Mouse (Mus musculus): Measurements from ENCODE around the gene Rasd1. TPM values are rescaled to one million over a fixed set of nuclear protein-coding genes. Genes with fewer than 3 reads are reported as not detected.

Rasd1 gene
- polyA plus RNA-seq, 1 experiment: 7.8 TPM

DNA sequence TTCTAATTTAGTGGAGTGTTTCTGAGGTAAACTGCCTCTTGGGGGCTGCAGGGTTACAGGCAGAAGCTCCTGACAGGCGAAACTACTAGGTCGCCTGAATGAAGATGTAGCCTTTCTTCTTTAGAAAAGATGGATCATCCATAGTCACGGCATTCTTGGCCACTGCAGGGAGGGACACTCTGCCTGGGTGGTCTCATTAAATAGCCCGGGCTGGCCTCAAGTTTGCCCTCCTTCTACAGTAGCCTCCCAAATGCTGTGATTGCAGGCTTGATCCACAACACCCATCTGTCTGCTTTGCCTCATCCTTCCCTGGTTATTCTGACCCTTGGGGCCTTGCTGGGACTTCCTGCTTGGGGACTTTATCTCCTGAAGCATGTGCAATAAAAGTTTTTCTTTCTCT lies 34.7 kb downstream of the Rasd1 start:
- Histone ChIP-seq H3K4me1 (ENCODE audit: control insufficient read depth, insufficient read depth, low read length) (no peaks in the 10 kb centered on the region), H3K4me3 (ENCODE audit: control insufficient read depth, low read depth, low read length) (no peak overlapping the region), H3K36me3 (ENCODE audit: control insufficient read depth, insufficient read depth, low read length) (no peaks in the 10 kb centered on the region), H3K27me3 (ENCODE audit: control insufficient read depth, insufficient read depth, low read length) (no peaks in the 10 kb centered on the region), H3K27ac (ENCODE audit: control insufficient read depth, insufficient read depth, low read depth, low read length) (no peak overlapping the region)
- no peak for TF ChIP-seq POLR2A (IDR thresholded peaks at IDR 0.05; ENCODE audit: control insufficient read depth, low read depth, low read length)
- no peak for TF ChIP-seq CTCF (IDR thresholded peaks at IDR 0.05; ENCODE audit: control insufficient read depth, insufficient read depth, insufficient replicate concordance, low read depth, low read length)

DNA sequence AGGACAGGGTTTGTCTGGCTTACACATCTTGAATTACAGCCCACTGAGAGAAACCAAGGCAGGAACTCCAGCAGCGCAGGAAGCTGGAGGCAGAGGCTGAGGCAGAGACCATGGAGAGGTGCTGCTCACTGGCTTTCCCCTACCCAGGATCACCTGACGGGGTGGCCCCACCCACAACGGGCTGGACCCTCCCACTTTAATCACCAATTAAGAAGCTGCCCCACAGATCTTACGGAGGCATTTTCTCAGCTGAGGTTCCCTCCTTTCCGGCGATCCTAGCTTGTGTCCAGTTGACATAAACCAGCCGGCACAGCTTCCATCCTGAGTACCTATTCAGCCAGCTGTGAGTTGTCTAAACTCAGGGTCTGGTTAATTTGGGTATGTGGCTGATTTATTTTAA lies 43.5 kb downstream of the Rasd1 start:
- no peaks in the 10 kb centered on the region for H3K4me1 ChIP-seq (ENCODE audit: control insufficient read depth, insufficient read depth, low read length)
- no peaks in the 10 kb centered on the region for H3K27me3 ChIP-seq (ENCODE audit: control insufficient read depth, insufficient read depth, low read length)
- H3K4me3 ChIP-seq (ENCODE audit: control insufficient read depth, low read depth, low read length): no peak overlapping the region; the same call in 1 of the 2 replicates
- H3K36me3 ChIP-seq (ENCODE audit: control insufficient read depth, insufficient read depth, low read length): no peaks in the 10 kb centered on the region
- H3K27ac ChIP-seq (ENCODE audit: control insufficient read depth, insufficient read depth, low read depth, low read length): no peak overlapping the region
- TF ChIP-seq CTCF (IDR thresholded peaks at IDR 0.05; ENCODE audit: control insufficient read depth, insufficient read depth, insufficient replicate concordance, low read depth, low read length): no peak
- TF ChIP-seq POLR2A (IDR thresholded peaks at IDR 0.05; ENCODE audit: control insufficient read depth, low read depth, low read length): no peak

DNA sequence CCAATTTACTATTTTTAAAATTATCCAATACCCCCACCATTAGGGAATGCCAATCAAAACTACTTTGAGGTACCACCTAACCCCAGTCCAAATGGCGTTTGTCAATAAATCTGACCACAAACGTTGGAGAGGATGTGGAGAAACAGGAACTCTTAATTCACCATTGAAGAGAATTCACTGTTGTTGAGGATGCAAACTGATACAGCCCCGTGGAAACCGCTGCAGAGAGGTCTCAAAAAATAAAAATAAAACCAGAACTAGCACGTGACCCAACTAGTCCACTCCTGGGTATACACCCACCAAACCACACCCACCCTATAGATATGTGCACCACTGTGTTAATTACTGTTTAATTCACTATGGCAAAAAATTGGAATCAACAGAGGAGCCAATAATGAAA lies 44.4 kb downstream of the Rasd1 start:
- Histone ChIP-seq H3K27me3 (ENCODE audit: control insufficient read depth, insufficient read depth, low read length) (no peaks in the 10 kb centered on the region), H3K27ac (ENCODE audit: control insufficient read depth, insufficient read depth, low read depth, low read length) (no peak overlapping the region), H3K4me3 (ENCODE audit: control insufficient read depth, low read depth, low read length) (no peak overlapping the region), H3K4me1 (ENCODE audit: control insufficient read depth, insufficient read depth, low read length) (no peaks in the 10 kb centered on the region), H3K36me3 (ENCODE audit: control insufficient read depth, insufficient read depth, low read length) (no peaks in the 10 kb centered on the region)
- TF ChIP-seq POLR2A (IDR thresholded peaks at IDR 0.05; ENCODE audit: control insufficient read depth, low read depth, low read length) (no peak), CTCF (IDR thresholded peaks at IDR 0.05; ENCODE audit: control insufficient read depth, insufficient read depth, insufficient replicate concordance, low read depth, low read length) (no peak)

- no peak for TF ChIP-seq CTCF (IDR thresholded peaks at IDR 0.05; ENCODE audit: control insufficient read depth, insufficient read depth, insufficient replicate concordance, low read depth, low read length)
- TF ChIP-seq POLR2A (IDR thresholded peaks at IDR 0.05; ENCODE audit: control insufficient read depth, low read depth, low read length): no peak
- H3K4me3 ChIP-seq (ENCODE audit: control insufficient read depth, low read depth, low read length): no peak overlapping the region
- H3K27me3 ChIP-seq (ENCODE audit: control insufficient read depth, insufficient read depth, low read length): no peaks in the 10 kb centered on the region
- H3K4me1 ChIP-seq (ENCODE audit: control insufficient read depth, insufficient read depth, low read length): no peaks in the 10 kb centered on the region
- H3K27ac ChIP-seq (ENCODE audit: control insufficient read depth, insufficient read depth, low read depth, low read length): no peak overlapping the region
- no peaks in the 10 kb centered on the region for H3K36me3 ChIP-seq (ENCODE audit: control insufficient read depth, insufficient read depth, low read length)
Observed at GRCm38 (mm10) chr11:59919401-59919800, 45.3 kb downstream of the Rasd1 start.

DNA sequence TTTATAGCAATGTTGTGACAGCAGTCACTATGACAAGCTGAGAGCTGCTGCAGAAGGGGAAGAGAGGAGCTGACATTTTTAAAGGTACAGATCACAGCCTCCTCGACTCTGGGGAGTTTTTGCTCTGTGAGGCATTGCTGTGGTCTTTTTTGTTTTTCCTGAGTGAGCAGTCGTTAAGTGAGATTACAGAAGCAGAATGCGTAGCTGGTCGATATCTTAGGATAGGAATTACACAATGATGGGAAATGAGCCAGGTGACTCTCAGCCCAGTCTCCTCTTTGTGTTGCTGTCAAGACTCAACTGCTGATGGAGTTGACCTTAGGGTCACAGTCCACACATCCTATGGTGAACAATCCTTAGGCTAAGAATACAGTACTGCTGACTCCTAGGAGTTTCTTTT lies 46.7 kb downstream of the Rasd1 start:
- no peak overlapping the region for H3K27ac ChIP-seq (ENCODE audit: control insufficient read depth, insufficient read depth, low read depth, low read length)
- TF ChIP-seq CTCF (IDR thresholded peaks at IDR 0.05; ENCODE audit: control insufficient read depth, insufficient read depth, insufficient replicate concordance, low read depth, low read length): no peak
- no peak for TF ChIP-seq POLR2A (IDR thresholded peaks at IDR 0.05; ENCODE audit: control insufficient read depth, low read depth, low read length)
- no peaks in the 10 kb centered on the region for H3K4me1 ChIP-seq (ENCODE audit: control insufficient read depth, insufficient read depth, low read length)
- H3K4me3 ChIP-seq (ENCODE audit: control insufficient read depth, low read depth, low read length): no peak overlapping the region
- H3K36me3 ChIP-seq (ENCODE audit: control insufficient read depth, insufficient read depth, low read length): no peaks in the 10 kb centered on the region
- H3K27me3 ChIP-seq (ENCODE audit: control insufficient read depth, insufficient read depth, low read length): no peaks in the 10 kb centered on the region

- H3K4me3 ChIP-seq (ENCODE audit: control insufficient read depth, low read depth, low read length): no peak overlapping the region
- H3K4me1 ChIP-seq (ENCODE audit: control insufficient read depth, insufficient read depth, low read length): no peaks in the 10 kb centered on the region
- H3K27me3 ChIP-seq (ENCODE audit: control insufficient read depth, insufficient read depth, low read length): no peaks in the 10 kb centered on the region
- no peak for TF ChIP-seq CTCF (IDR thresholded peaks at IDR 0.05; ENCODE audit: control insufficient read depth, insufficient read depth, insufficient replicate concordance, low read depth, low read length)
- TF ChIP-seq POLR2A (IDR thresholded peaks at IDR 0.05; ENCODE audit: control insufficient read depth, low read depth, low read length): no peak
- no peaks in the 10 kb centered on the region for H3K36me3 ChIP-seq (ENCODE audit: control insufficient read depth, insufficient read depth, low read length)
- H3K27ac ChIP-seq (ENCODE audit: control insufficient read depth, insufficient read depth, low read depth, low read length): no peak overlapping the region
Observed at GRCm38 (mm10) chr11:59913702-59914101, 51.0 kb downstream of the Rasd1 start.

Other genes starting within 250 kb of the Rasd1 start
- gene Pld6, start 177.3 kb downstream of the Rasd1 start, polyA plus RNA-seq (2012; rRNA removed): 101 and 110 TPM in 2 replicates
- gene Flcn, start 154.9 kb downstream of the Rasd1 start, polyA plus RNA-seq (2012; rRNA removed): 20.0 and 20.3 TPM in 2 replicates
- gene Nt5m, start 125.5 kb downstream of the Rasd1 start, polyA plus RNA-seq (2012; rRNA removed): 97.1 and 100 TPM in 2 replicates
- 44.1 and 56.9 TPM in 2 replicates for gene Cops3, start 125.1 kb downstream of the Rasd1 start, polyA plus RNA-seq (2012; rRNA removed)
- gene Med9, start 16.7 kb downstream of the Rasd1 start, polyA plus RNA-seq (2012; rRNA removed): 74.5 and 78.5 TPM in 2 replicates
- gene Pemt, start 81.5 kb upstream of the Rasd1 start, polyA plus RNA-seq (2012; rRNA removed): 40.0 and 41.5 TPM in 2 replicates
- 5.2 and 6.0 TPM in 2 replicates for gene Rai1, start 140.1 kb upstream of the Rasd1 start, polyA plus RNA-seq (2012; rRNA removed)

Measured in testis, adult 2 months (tissue).